Mouse (Mus musculus) retina, adult 2 months (tissue): ENCODE measurements around the gene Xpnpep1.

ENCODE experiments used
- DNase-seq: peaks from one replicate; pipeline ENCODE4 v3.0.0-alpha.2; 2012; ENCODE audit warnings: low read depth, low spot score

Xpnpep1 gene

GRCm38 (mm10) chr19:53032647-53033046 lies 7.4 kb downstream of the Xpnpep1 start:
- no peak for DNase-seq

- no peak for DNase-seq
Measured at GRCm38 (mm10) chr19:53031957-53032371, 8.1 kb downstream of the Xpnpep1 start.

GRCm38 (mm10) chr19:53030279-53030678 lies 9.7 kb downstream of the Xpnpep1 start:
- no peak for DNase-seq

GRCm38 (mm10) chr19:53029686-53030085 lies 10.3 kb downstream of the Xpnpep1 start:
- no peak for DNase-seq

- DNase-seq: no peak
Measured at GRCm38 (mm10) chr19:53029045-53029444, 11.0 kb downstream of the Xpnpep1 start.

GRCm38 (mm10) chr19:53028216-53028615 lies 11.8 kb downstream of the Xpnpep1 start:
- no peak for DNase-seq

GRCm38 (mm10) chr19:53023189-53023588 lies 16.8 kb downstream of the Xpnpep1 start:
- no peak for DNase-seq

- no peak for DNase-seq
Measured at GRCm38 (mm10) chr19:53022037-53022614, 17.9 kb downstream of the Xpnpep1 start.

- no peak for DNase-seq
Measured at GRCm38 (mm10) chr19:53021537-53021936, 18.5 kb downstream of the Xpnpep1 start.

- DNase-seq: peak; percentile 32
Measured at GRCm38 (mm10) chr19:53019716-53020463, 20.1 kb downstream of the Xpnpep1 start.

- DNase-seq: no peak
Measured at GRCm38 (mm10) chr19:53017954-53018353, 22.1 kb downstream of the Xpnpep1 start.

- no peak for DNase-seq
Measured at GRCm38 (mm10) chr19:53017248-53017647, 22.8 kb downstream of the Xpnpep1 start.

- DNase-seq: no peak
Measured at GRCm38 (mm10) chr19:53014910-53015710, 24.9 kb downstream of the Xpnpep1 start.

- no peak for DNase-seq
Measured at GRCm38 (mm10) chr19:53013744-53014143, 26.3 kb downstream of the Xpnpep1 start.

GRCm38 (mm10) chr19:53013341-53013740 lies 26.7 kb downstream of the Xpnpep1 start:
- no peak for DNase-seq

- DNase-seq: no peak
Measured at GRCm38 (mm10) chr19:53010941-53011340, 29.1 kb downstream of the Xpnpep1 start.

GRCm38 (mm10) chr19:53008921-53009320 lies 31.1 kb downstream of the Xpnpep1 start:
- no peak for DNase-seq

GRCm38 (mm10) chr19:53008020-53008705 lies 31.9 kb downstream of the Xpnpep1 start:
- DNase-seq: peak; percentile 13

- no peak for DNase-seq
Measured at GRCm38 (mm10) chr19:53005978-53006377, 34.0 kb downstream of the Xpnpep1 start.

GRCm38 (mm10) chr19:53003554-53004365 lies 36.3 kb downstream of the Xpnpep1 start:
- DNase-seq: no peak
